Mouse (Mus musculus): ENCODE data around the gene Nectin4.

GRCm38 (mm10) chr1:171321415-171321814 lies 48.5 kb upstream of the Nectin4 start:
- TF ChIP-seq POLR2A (IDR thresholded peaks at IDR 0.05; ENCODE audit: low read depth, low read length) (no peak), CTCF (IDR thresholded peaks at IDR 0.05; ENCODE audit: extremely low read depth, insufficient read length, insufficient replicate concordance, low read depth, low read length) (no peak)
